Mouse (Mus musculus): ENCODE data around the gene Cenps.
"Not testable (repeated sequence)": the region's sequence is repeated elsewhere in the genome, so short reads cannot be mapped to it uniquely, and the experiment has no call there.

Gene Cenps

DNA sequence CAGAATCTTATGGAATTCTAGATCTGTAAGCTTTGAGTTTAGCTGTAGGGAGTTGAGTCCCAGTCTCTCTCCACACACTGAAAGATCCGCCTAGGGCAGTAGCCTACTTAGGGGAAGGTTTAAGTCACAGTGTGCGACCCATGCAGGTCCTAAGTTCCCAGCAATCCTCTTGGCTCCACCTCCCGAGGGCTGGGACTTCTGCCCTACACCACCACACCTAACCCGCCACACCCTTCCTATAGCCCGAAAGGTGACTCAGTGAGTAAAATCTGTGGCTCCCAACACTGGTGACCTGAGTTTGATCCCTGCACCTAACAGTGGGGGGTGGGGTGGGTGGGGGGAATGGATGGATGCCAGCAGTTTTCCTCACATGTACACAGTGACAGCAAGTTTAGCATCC, 14.0 kb downstream of the Cenps start:
- DNase-seq (ENCODE audit: extremely low spot score), result no peak

DNA sequence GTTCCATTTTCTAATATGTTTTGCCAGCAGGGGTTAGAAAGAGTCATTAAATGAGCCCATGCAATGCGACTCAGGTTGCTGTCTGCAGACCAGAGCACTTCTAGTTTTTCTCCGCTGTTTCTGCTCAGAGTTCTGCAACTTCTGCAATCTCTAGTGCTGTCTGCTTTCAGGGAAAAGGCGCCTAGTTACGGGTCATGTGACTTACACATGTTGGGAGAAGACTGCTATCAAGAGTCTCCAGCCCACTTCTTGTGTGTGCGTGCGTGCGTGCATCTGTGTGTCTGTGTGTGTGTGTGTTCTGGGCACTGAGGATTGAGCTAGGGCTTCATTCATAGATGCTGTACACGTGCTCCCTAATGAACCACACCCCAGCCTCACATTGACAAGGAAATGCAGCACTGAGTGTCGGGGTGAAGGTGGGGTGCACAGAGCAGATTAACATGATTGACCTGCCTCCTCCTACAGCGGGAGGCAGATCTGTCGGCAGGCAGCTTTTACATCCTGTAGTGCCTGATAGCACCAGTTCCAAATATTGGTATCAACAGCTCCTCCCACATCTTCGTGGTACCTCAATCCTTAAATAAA, 17.4 kb downstream of the Cenps start:
- DNase-seq (ENCODE audit: extremely low spot score), result not testable (repeated sequence)

- DNase-seq (ENCODE audit: extremely low spot score), result peak; percentile 92
These were observed 33.4 kb downstream of the Cenps start, which contains the start of gene Dffa for GRCm38 (mm10) chr4:149103875-149104561. TSS of gene Dffa (plus strand) at chr4:149104146.

DNA sequence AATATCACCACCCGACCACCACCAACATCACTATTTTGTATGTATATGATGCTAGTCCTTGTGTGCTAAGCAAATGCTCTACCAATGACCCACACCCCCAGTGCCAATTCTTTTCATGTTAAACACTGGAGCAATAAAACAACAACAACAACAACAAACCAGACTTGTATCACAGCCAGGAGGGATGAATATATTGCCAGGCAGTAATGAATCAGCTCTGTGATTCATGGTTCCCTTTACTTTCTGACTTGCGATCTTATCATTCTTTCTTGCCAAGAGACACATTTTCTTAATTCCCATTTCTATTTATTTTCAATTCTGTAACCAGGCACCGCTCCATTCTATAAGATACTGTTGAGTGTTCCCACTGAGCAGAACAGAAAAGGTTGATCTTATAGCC, 36.0 kb downstream of the Cenps start:
- DNase-seq (ENCODE audit: extremely low spot score), result no peak

DNA sequence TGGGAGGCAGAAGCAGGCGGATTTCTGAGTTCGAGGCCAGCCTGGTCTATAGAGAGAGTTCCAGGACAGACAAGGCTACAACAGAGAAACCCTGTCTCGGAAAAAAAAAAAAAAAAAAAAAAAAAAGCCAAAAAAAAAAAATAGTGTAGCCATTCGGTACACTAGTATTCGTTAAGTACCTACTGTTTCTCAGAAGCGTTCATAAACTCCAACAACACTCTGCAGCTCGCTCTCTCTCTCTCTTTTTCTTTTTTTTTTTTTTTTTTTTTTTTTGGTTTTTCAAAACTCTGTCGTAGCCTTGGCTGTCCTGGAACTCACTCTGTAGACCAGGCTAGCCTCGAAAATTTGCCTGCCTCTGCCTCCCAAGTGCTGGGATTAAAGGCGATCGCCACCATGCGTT, 37.0 kb downstream of the Cenps start:
- not testable (repeated sequence) for DNase-seq (ENCODE audit: extremely low spot score)

DNA sequence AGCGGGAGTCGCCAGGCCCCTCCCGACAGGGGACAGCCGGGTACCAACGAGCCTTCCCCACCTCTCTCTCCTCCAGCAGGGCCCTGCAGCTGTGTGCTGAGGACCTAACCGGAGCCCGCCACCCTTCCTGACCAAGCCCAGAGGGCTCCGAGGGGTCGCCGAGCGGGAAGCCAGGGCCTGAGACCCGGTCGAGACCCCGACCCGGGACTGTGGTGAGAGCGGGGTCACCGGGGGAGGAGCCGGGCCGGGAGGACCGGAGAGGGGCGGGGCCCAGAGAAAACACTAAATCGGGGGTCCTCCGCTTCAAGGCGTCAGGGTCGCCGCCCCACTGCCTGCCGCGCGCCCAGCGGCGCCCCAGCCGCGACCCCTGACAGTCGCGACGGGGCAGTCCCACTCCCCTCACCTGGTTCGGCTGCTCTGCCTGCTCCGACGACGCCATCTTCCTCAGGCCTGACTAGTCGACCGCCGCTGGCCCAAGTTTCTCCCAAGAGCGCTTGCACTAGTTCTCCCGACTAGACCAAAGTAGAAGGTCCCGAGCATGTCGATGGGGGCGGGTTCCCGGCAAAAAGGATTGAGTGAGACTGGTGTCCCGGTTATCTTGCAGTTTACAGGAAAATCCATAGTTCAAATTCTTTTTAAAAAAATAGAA, 37.9 kb downstream of the Cenps start, which contains the start of gene Pex14:
TSS of gene Pex14 (minus strand) at position 508 of the 649 bp plus-strand sequence.
- peak; percentile 91 for DNase-seq (ENCODE audit: extremely low spot score)

DNA sequence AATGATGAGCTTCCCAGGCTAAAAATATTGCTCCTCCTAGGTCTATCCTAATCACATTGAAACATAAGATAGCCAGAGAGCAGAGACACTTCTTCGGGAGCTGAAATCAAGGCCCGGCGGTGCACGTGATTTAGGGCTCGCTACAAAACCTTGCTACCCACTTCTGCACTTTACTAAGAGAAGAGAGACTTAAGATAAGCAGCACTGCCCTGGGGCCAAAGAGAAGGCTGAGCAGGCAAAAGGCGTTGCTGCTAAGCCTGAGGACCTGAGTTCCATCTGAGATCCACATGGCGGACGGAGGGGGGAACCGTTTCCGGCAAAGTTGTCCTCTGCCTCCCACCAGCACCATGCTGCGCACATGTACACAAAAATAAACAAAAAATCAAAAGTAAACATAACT, 38.9 kb downstream of the Cenps start:
- DNase-seq (ENCODE audit: extremely low spot score), result peak; percentile 11

DNA sequence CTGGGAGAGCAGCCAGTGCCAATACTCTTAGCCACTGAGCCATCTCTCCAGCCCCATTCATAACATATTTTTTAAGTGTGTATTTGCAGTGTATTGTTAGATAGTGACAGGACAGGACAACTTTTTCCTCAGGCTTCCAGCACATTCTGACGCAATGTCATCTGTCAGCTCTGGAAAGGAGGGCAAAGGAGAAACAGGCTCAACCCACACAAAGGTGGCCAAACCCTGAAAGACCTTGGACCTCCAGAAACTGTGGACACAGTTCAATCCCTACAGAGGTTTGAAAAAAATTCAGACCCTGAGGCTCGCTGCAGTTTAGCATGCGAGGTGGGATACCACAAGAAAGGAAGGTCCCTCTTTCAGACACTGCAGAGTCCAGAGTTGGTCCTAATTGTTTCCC, 39.5 kb downstream of the Cenps start:
- no peak for DNase-seq (ENCODE audit: extremely low spot score)

DNA sequence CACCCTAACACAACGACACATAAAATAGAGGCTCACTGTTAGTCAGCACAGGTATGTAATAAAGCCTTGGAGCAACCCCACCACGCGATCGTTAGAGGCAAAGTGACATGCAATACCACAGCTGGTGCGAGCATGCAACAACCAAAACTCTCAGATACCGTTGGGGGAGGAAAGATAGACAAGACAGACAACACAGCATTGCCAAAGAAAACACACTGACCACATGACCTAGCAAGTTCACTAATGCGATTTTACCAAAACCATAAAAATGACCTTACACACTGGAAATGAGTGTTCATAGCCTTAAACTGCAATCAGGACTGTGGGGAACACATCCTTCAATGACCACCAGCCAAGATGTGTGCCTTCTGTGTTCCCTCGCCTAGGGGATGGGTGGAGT, 46.1 kb downstream of the Cenps start:
- no peak for DNase-seq (ENCODE audit: extremely low spot score)

- no peak for DNase-seq (ENCODE audit: extremely low spot score)
These were observed 52.0 kb downstream of the Cenps start for GRCm38 (mm10) chr4:149085381-149085780.

DNA sequence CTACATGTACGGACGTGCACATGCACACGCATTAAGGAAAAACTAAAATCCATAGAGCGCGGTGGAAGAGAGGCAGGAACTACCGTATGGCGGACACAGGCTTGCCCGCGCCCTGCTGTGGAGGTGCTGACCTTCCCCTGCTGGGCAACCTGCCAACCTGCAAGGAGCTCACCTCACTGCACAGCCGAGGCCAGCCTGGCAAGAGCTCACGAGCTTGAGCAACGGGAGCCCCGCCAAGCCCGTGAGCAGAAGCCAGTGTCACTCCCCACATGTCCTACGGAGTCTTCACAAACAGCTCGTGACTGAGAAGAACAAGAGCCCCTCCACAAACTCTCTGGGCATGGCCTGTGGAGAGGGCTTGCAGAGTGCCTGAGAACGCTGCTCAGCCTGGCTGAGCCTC, 55.9 kb downstream of the Cenps start:
- DNase-seq (ENCODE audit: extremely low spot score), result no peak

DNA sequence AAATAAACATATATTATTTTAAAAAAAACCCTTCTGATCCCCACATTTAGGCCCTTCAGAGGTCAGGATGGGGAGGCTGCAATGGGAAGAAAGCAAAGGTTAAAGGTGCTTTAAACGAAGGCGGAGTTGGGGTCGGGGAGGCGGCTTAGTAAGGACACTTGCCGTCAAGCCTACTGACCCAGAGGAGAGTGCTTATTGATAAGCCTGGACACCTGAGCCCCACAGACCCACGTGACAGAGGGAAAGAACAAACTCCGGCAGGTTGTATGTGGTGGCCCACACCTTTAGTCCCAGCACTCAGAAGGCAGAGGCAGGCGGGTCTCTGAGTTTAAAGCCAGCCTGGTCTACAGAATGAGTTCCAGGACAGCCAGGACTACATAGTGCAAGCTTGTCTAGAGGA, 57.3 kb downstream of the Cenps start:
- no peak for DNase-seq (ENCODE audit: extremely low spot score)

- no peak for DNase-seq (ENCODE audit: extremely low spot score)
These were observed 57.8 kb downstream of the Cenps start for GRCm38 (mm10) chr4:149079629-149080028.

DNA sequence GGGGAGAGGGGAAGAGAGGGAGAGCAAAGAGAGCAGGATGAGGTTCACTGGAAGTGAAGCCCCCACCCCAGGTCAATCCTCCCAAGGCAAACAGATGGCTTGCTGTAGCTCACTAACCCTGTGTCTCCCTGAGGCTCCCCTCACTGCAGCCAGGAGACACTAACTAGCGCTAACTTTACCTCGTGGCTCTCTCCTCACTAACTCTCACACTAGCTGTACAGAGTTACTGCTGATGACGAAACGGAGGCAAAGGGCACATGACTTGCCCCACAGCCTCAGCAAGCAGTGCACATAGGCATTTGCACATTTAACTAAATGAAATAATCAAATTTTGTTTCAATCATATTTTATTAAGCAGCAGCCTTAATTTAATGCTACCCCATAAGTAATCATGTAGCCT, 59.2 kb downstream of the Cenps start:
- no peak for DNase-seq (ENCODE audit: extremely low spot score)

Data from embryo, embryonic 9.5 days (tissue).